Mouse (Mus musculus) CD8-positive naive resting alpha-beta T cell, adult 57 days (primary cell): ENCODE measurements around the gene Ttll7. TPM values are rescaled to one million over a fixed set of nuclear protein-coding genes. Genes with fewer than 3 reads are reported as not detected.

Experiments used
- total RNA-seq: library from RNA; stranded (reverse); gene quantifications from one replicate; pipeline ENCODE4 v1.2.4, GENCODE M21; 2023

The Ttll7 gene
- total RNA-seq = not detected

GRCm38 (mm10) chr3:146851966-146852891 is at the start of gene Ttll7:
TSS of gene Ttll7 (plus strand) at chr3:146852367.

GRCm38 (mm10) chr3:146812901-146813393 is 39.2 kb upstream of the Ttll7 start, which contains the start of gene Prkacb:
TSS of gene Prkacb (minus strand) at chr3:146812990.

Other genes starting within 250 kb of the Ttll7 start
- not detected for gene Dnase2b, start 236.8 kb upstream of the Ttll7 start, total RNA-seq
- not detected for gene 4930503B20Rik, start 201.1 kb upstream of the Ttll7 start, total RNA-seq
- gene Samd13, start 166.8 kb upstream of the Ttll7 start, total RNA-seq = not detected
- gene Prkacb, start 39.4 kb upstream of the Ttll7 start, total RNA-seq = 144 TPM